In the genomic region with DNA sequence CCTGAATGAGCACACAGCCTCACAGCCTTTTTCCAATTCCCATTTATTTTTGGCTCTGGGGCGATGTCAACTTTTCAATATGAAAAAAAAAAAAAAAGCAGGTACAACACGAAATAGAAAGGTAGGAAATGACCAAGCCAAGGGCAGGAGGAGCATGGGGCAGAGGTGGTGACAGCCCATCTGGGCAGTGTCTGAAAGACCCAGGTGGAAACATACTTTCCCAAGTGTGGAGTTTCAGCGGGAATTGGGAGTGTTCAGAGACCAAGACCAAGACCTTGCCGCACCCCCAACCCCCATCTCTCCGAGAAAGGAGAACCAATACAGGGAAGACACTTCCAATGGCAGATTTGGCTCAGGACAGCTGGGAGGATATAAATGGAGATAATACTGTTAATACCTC, we compare ENCODE assay signal across 10 mouse cellular contexts. TPM values are rescaled to one million over a fixed set of nuclear protein-coding genes. Genes with fewer than 3 reads are reported as not detected.
DNase-seq lines count a peak whose midpoint lies in the region; ATAC-seq lines count a peak whose summit lies in the region.
"Had no signal": no experiment of that assay in that cellular context is flagged by ENCODE, and none has a peak within 500 bp of the region (broad histone marks: within the 10 kb centered on the region; RNA-seq: fewer than 3 reads in every experiment).

No protein-coding gene starts in this region.

- 0 out of 2 replicates have a peak overlapping the region, but pooled peaks have one; percentile 20 for H3K9ac ChIP-seq in kidney, embryonic 16.5 days (replicated peaks; ENCODE audit: low read length)
- no peak overlapping the region for H3K9ac ChIP-seq in embryonic facial prominence, embryonic 13.5 days
- H3K9ac ChIP-seq in hindbrain, embryonic 15.5 days: no peak overlapping the region
- no peak overlapping the region for H3K9ac ChIP-seq in midbrain, embryonic 15.5 days

- no peaks in the 10 kb centered on the region for H3K27me3 ChIP-seq in kidney, embryonic 16.5 days (ENCODE audit: insufficient read depth, low read length)
- no peaks in the 10 kb centered on the region for H3K27me3 ChIP-seq in embryonic facial prominence, embryonic 13.5 days
- no peaks in the 10 kb centered on the region for H3K27me3 ChIP-seq in hindbrain, embryonic 15.5 days
- H3K27me3 ChIP-seq in midbrain, embryonic 15.5 days (replicated peaks): no peaks in the 10 kb centered on the region

- no peak overlapping the region; the same call in 1 of the 2 replicates for H3K27ac ChIP-seq in kidney, embryonic 16.5 days (ENCODE audit: low read length)
- H3K27ac ChIP-seq in embryonic facial prominence, embryonic 13.5 days: no peak overlapping the region
- no peak overlapping the region for H3K27ac ChIP-seq in hindbrain, embryonic 15.5 days (replicated peaks)
- no peak overlapping the region for H3K27ac ChIP-seq in midbrain, embryonic 15.5 days
- H3K27ac ChIP-seq: left cerebral cortex, adult 2 months had no signal

- no peak for ATAC-seq in kidney, embryonic 16.5 days (ENCODE audit: low FRiP score, low TSS enrichment)
- no peak for ATAC-seq in embryonic facial prominence, embryonic 13.5 days (ENCODE audit: insufficient number of reproducible peaks, insufficient read depth, low FRiP score, low TSS enrichment, low read depth)
- ATAC-seq in hindbrain, embryonic 15.5 days (ENCODE audit: low FRiP score, low read depth): no peak
- no peak for ATAC-seq in midbrain, embryonic 15.5 days (replicated peaks)

- H3K4me3 ChIP-seq in kidney, embryonic 16.5 days (ENCODE audit: low read length): peak overlapping the region; percentile 13; the same call in 1 of the 2 replicates
- H3K4me3 ChIP-seq in embryonic facial prominence, embryonic 13.5 days: peak overlapping the region; percentile 86; the same call in 1 of the 2 replicates
- H3K4me3 ChIP-seq in hindbrain, embryonic 15.5 days: peak overlapping the region; percentile 16; the same call in 1 of the 2 replicates
- H3K4me3 ChIP-seq in midbrain, embryonic 15.5 days: peak overlapping the region; percentile 7; the same call in 1 of the 2 replicates
- H3K4me3 ChIP-seq: left cerebral cortex, adult 2 months had no signal

- 59% methylated on average over 5 of the region's 5 CpGs for WGBS in kidney, embryonic 16.5 days
- WGBS in embryonic facial prominence, embryonic 13.5 days: 62% methylated on average over 5 of the region's 5 CpGs
- 56% methylated on average over 5 of the region's 5 CpGs for WGBS in hindbrain, embryonic 15.5 days
- 62% methylated on average over 5 of the region's 5 CpGs for WGBS in midbrain, embryonic 15.5 days

- H3K4me2 ChIP-seq in kidney, embryonic 16.5 days (replicated peaks; ENCODE audit: low read depth, low read length): no peak overlapping the region
- H3K4me2 ChIP-seq in embryonic facial prominence, embryonic 13.5 days: peak overlapping the region; percentile 90
- H3K4me2 ChIP-seq in hindbrain, embryonic 15.5 days: peak overlapping the region; percentile 77
- peak overlapping the region; percentile 57 for H3K4me2 ChIP-seq in midbrain, embryonic 15.5 days

- no peak for DNase-seq in kidney, adult 8-10 months
- DNase-seq in adrenal gland, postnatal 10 days: no peak
- DNase-seq in left cerebral cortex, adult 18-20 months (ENCODE audit: low spot score in 2 of 2): no peak
- DNase-seq in cerebellum, postnatal 36 days: no peak
- DNase-seq: heart, postnatal 36 days had no signal

- peaks cover 44% of the 10 kb centered on the region for H3K36me3 ChIP-seq in kidney, embryonic 16.5 days (ENCODE audit: insufficient read depth, low read length)
- H3K36me3 ChIP-seq in embryonic facial prominence, embryonic 13.5 days: peaks cover 73% of the 10 kb centered on the region
- peaks cover 40% of the 10 kb centered on the region for H3K36me3 ChIP-seq in hindbrain, embryonic 15.5 days
- H3K36me3 ChIP-seq in midbrain, embryonic 15.5 days (replicated peaks): peaks cover 28% of the 10 kb centered on the region

- H3K9me3 ChIP-seq in kidney, embryonic 16.5 days (ENCODE audit: low read length): no peaks in the 10 kb centered on the region
- H3K9me3 ChIP-seq in embryonic facial prominence, embryonic 13.5 days: no peaks in the 10 kb centered on the region
- no peaks in the 10 kb centered on the region for H3K9me3 ChIP-seq in hindbrain, embryonic 15.5 days
- H3K9me3 ChIP-seq in midbrain, embryonic 15.5 days: no peaks in the 10 kb centered on the region

- H3K4me1 ChIP-seq in kidney, embryonic 16.5 days (ENCODE audit: insufficient read depth, low read length): peaks cover 36% of the 10 kb centered on the region
- H3K4me1 ChIP-seq in embryonic facial prominence, embryonic 13.5 days: peaks cover 35% of the 10 kb centered on the region
- H3K4me1 ChIP-seq in hindbrain, embryonic 15.5 days (replicated peaks): peaks cover 45% of the 10 kb centered on the region
- H3K4me1 ChIP-seq in midbrain, embryonic 15.5 days: peaks cover 43% of the 10 kb centered on the region

RNA-seq across cellular contexts. Expression of gene Tubb5, which starts 4.2 kb away (rescaled TPM):
- 905 and 985 TPM in 2 replicates for polyA plus RNA-seq in kidney, embryonic 16.5 days (2015; fragmentation: Nextera tagmentation; extraction: Ambion mirVana)
- polyA plus RNA-seq in embryonic facial prominence, embryonic 13.5 days (2015; fragmentation: Nextera tagmentation; extraction: Ambion mirVana): 1,166 and 1,221 TPM in 2 replicates
- 1,681 and 1,706 TPM in 2 replicates for polyA plus RNA-seq in hindbrain, embryonic 15.5 days (2015; fragmentation: Nextera tagmentation; extraction: Ambion mirVana)
- polyA plus RNA-seq in midbrain, embryonic 15.5 days (2015; fragmentation: Nextera tagmentation; extraction: Ambion mirVana): 1,854 and 1,858 TPM in 2 replicates
- total RNA-seq in adrenal gland, postnatal 10 days (2021): 100 to 1,000 TPM; 351 to 404 TPM
- total RNA-seq in left cerebral cortex, adult 18-20 months (2021): 100 to 1,000 TPM; 442 to 465 TPM

RNA-seq across cellular contexts. Expression of gene Mdc1, which starts 7.4 kb away (rescaled TPM):
- 16.3 and 16.7 TPM in 2 replicates for polyA plus RNA-seq in kidney, embryonic 16.5 days (2015; fragmentation: Nextera tagmentation; extraction: Ambion mirVana)
- polyA plus RNA-seq in embryonic facial prominence, embryonic 13.5 days (2015; fragmentation: Nextera tagmentation; extraction: Ambion mirVana): 15.7 and 21.0 TPM in 2 replicates
- 10.0 and 10.5 TPM in 2 replicates for polyA plus RNA-seq in hindbrain, embryonic 15.5 days (2015; fragmentation: Nextera tagmentation; extraction: Ambion mirVana)
- 9.0 and 10.7 TPM in 2 replicates for polyA plus RNA-seq in midbrain, embryonic 15.5 days (2015; fragmentation: Nextera tagmentation; extraction: Ambion mirVana)
- 10 to 100 TPM; 21.9 to 27.1 TPM for total RNA-seq in adrenal gland, postnatal 10 days (2021)
- 10 to 100 TPM; 17.6 to 17.7 TPM for total RNA-seq in left cerebral cortex, adult 18-20 months (2021)

RNA-seq across cellular contexts. Expression of gene Flot1, which starts 10.9 kb away (rescaled TPM):
- polyA plus RNA-seq in kidney, embryonic 16.5 days (2015; fragmentation: Nextera tagmentation; extraction: Ambion mirVana): 52.7 and 56.9 TPM in 2 replicates
- polyA plus RNA-seq in embryonic facial prominence, embryonic 13.5 days (2015; fragmentation: Nextera tagmentation; extraction: Ambion mirVana): 61.0 and 67.2 TPM in 2 replicates
- polyA plus RNA-seq in hindbrain, embryonic 15.5 days (2015; fragmentation: Nextera tagmentation; extraction: Ambion mirVana): 111 and 116 TPM in 2 replicates
- polyA plus RNA-seq in midbrain, embryonic 15.5 days (2015; fragmentation: Nextera tagmentation; extraction: Ambion mirVana): 86.8 and 98.0 TPM in 2 replicates
- 10 to 100 TPM; 54.6 to 70.8 TPM for total RNA-seq in adrenal gland, postnatal 10 days (2021)
- total RNA-seq in left cerebral cortex, adult 18-20 months (2021): 100 to 1,000 TPM; 127 to 158 TPM

RNA-seq across cellular contexts. Expression of gene Ier3, which starts 12.4 kb away (rescaled TPM):
- 33.5 and 40.4 TPM in 2 replicates for polyA plus RNA-seq in kidney, embryonic 16.5 days (2015; fragmentation: Nextera tagmentation; extraction: Ambion mirVana)
- 20.1 and 27.7 TPM in 2 replicates for polyA plus RNA-seq in embryonic facial prominence, embryonic 13.5 days (2015; fragmentation: Nextera tagmentation; extraction: Ambion mirVana)
- polyA plus RNA-seq in hindbrain, embryonic 15.5 days (2015; fragmentation: Nextera tagmentation; extraction: Ambion mirVana): 12.7 and 16.3 TPM in 2 replicates
- 9.7 and 9.9 TPM in 2 replicates for polyA plus RNA-seq in midbrain, embryonic 15.5 days (2015; fragmentation: Nextera tagmentation; extraction: Ambion mirVana)
- 10 to 100 TPM in 1 of 2 experiments, 1 to 10 TPM in 1; 7.6 to 19.0 TPM for total RNA-seq in adrenal gland, postnatal 10 days (2021)
- total RNA-seq in left cerebral cortex, adult 18-20 months (2021): 10 to 100 TPM; 16.0 to 21.3 TPM

RNA-seq across cellular contexts. Expression of gene Nrm, which starts 27.2 kb away (rescaled TPM):
- 63.3 and 67.0 TPM in 2 replicates for polyA plus RNA-seq in kidney, embryonic 16.5 days (2015; fragmentation: Nextera tagmentation; extraction: Ambion mirVana)
- 49.0 and 53.5 TPM in 2 replicates for polyA plus RNA-seq in embryonic facial prominence, embryonic 13.5 days (2015; fragmentation: Nextera tagmentation; extraction: Ambion mirVana)
- polyA plus RNA-seq in hindbrain, embryonic 15.5 days (2015; fragmentation: Nextera tagmentation; extraction: Ambion mirVana): 22.1 and 22.6 TPM in 2 replicates
- 18.6 and 18.9 TPM in 2 replicates for polyA plus RNA-seq in midbrain, embryonic 15.5 days (2015; fragmentation: Nextera tagmentation; extraction: Ambion mirVana)
- 10 to 100 TPM; 12.7 to 18.3 TPM for total RNA-seq in adrenal gland, postnatal 10 days (2021)
- total RNA-seq in left cerebral cortex, adult 18-20 months (2021): 1 to 10 TPM; 2.0 to 2.6 TPM

Comparison
In these comparisons a context has a peak if more than half of its experiments do, and no peak if none do; other contexts are left out.
1. H3K4me3 ChIP-seq: peak in every context shown above with its lines; median percentile 86 in embryonic facial prominence, embryonic 13.5 days; 16 in hindbrain, embryonic 15.5 days; 13 in kidney, embryonic 16.5 days; 7 in midbrain, embryonic 15.5 days.